ENCODE assay signal across 20 mouse cellular contexts in genomic region chr15:97438235-97438760, GRCm38 (mm10).
"Had no signal": no experiment of that assay in that cellular context is flagged by ENCODE, and none has a peak within 500 bp of the region (broad histone marks: within the 10 kb centered on the region; RNA-seq: fewer than 3 reads in every experiment).

No protein-coding gene starts in this region.

- H3K36me3 ChIP-seq: liver, embryonic 13.5 days; liver, embryonic 15.5 days; lung, embryonic 15.5 days; midbrain, embryonic 12.5 days; midbrain, embryonic 15.5 days; neural tube, embryonic 12.5 days had no signal

- H3K4me3 ChIP-seq: liver, embryonic 13.5 days; liver, embryonic 15.5 days; lung, embryonic 15.5 days; megakaryocyte, embryonic 14.5 days; midbrain, embryonic 12.5 days; midbrain, embryonic 15.5 days; neural tube, embryonic 12.5 days had no signal

- ATAC-seq: liver, postnatal 0 days; lung, postnatal 0 days; midbrain, embryonic 15.5 days had no signal

- H3K27me3 ChIP-seq: liver, embryonic 13.5 days; liver, embryonic 15.5 days; lung, embryonic 15.5 days; midbrain, embryonic 12.5 days; midbrain, embryonic 15.5 days; neural tube, embryonic 12.5 days had no signal

- H3K9ac ChIP-seq: liver, embryonic 13.5 days; liver, embryonic 15.5 days; liver, postnatal 0 days; lung, embryonic 15.5 days; midbrain, embryonic 12.5 days; midbrain, embryonic 15.5 days; neural tube, embryonic 12.5 days had no signal

- DNase-seq: liver, embryonic 13.5 days; liver, postnatal 0 days; lung, adult 2 months; lung, postnatal 14 days; lung, postnatal 36 days; retina, postnatal 1 day; right cerebral cortex, adult 18-20 months; right cerebral cortex, postnatal 25 days; right cerebral cortex, postnatal 4 days; thymus, adult 18-20 months; thymus, postnatal 14 days; thymus, postnatal 36 days had no signal

- H3K4me2 ChIP-seq: liver, embryonic 13.5 days; liver, embryonic 15.5 days; lung, embryonic 15.5 days; midbrain, embryonic 12.5 days; midbrain, embryonic 15.5 days; neural tube, embryonic 12.5 days had no signal

- H3K9me3 ChIP-seq: liver, embryonic 13.5 days; liver, embryonic 15.5 days; lung, embryonic 15.5 days; midbrain, embryonic 12.5 days; midbrain, embryonic 15.5 days had no signal

- H3K4me1 ChIP-seq: liver, embryonic 13.5 days; liver, embryonic 15.5 days; lung, embryonic 15.5 days; megakaryocyte, embryonic 14.5 days; midbrain, embryonic 12.5 days; midbrain, embryonic 15.5 days; neural tube, embryonic 12.5 days had no signal

- H3K27ac ChIP-seq: liver, embryonic 13.5 days; liver, embryonic 15.5 days; lung, embryonic 15.5 days; macrophage; midbrain, embryonic 12.5 days; midbrain, embryonic 15.5 days; neural tube, embryonic 12.5 days had no signal
